Mouse (Mus musculus): Measurements from ENCODE around the gene Ypel3. TPM values are rescaled to one million over a fixed set of nuclear protein-coding genes. Genes with fewer than 3 reads are reported as not detected.

Ypel3 gene
- polyA plus RNA-seq, 1 experiment from 2014 or later, result 144 TPM

GRCm38 (mm10) chr7:126754866-126755265 lies 21.9 kb upstream of the Ypel3 start:
- Histone ChIP-seq H3K4me1 (peaks cover 10% of the 10 kb centered on the region; the same call in 1 of the 2 replicates), H3K9ac (no peak overlapping the region), H3K27ac (no peak overlapping the region), H3K4me3 (no peak overlapping the region), H3K36me3 (no peaks in the 10 kb centered on the region), H3K9me3 (replicated peaks) (no peaks in the 10 kb centered on the region), H3K4me2 (replicated peaks) (peak overlapping the region; percentile 29), H3K27me3 (no peaks in the 10 kb centered on the region)
- ATAC-seq (ENCODE audit: low FRiP score), result no peak
- 1% methylated on average over 9 of the region's 9 CpGs for WGBS

- H3K27me3 ChIP-seq, result no peaks in the 10 kb centered on the region
- peaks cover 40% of the 10 kb centered on the region for H3K4me1 ChIP-seq
- ATAC-seq (ENCODE audit: low FRiP score), result peak; percentile 5; the same call in 1 of the 2 replicates
- WGBS, result 62% methylated on average over 7 of the region's 7 CpGs
- H3K27ac ChIP-seq, result no peak overlapping the region
- H3K9ac ChIP-seq, result no peak overlapping the region
- H3K4me3 ChIP-seq, result no peak overlapping the region
- peaks cover 7% of the 10 kb centered on the region for H3K36me3 ChIP-seq
- no peaks in the 10 kb centered on the region for H3K9me3 ChIP-seq (replicated peaks)
- no peak overlapping the region for H3K4me2 ChIP-seq (replicated peaks)
Measured at GRCm38 (mm10) chr7:126758539-126758938, 18.2 kb upstream of the Ypel3 start.

- H3K4me2 ChIP-seq (replicated peaks), result peak within 1 kb of the TSS; percentile 88
- 3% methylated on average over 24 of the region's 38 CpGs for WGBS
- peak; percentile 55 for ATAC-seq (ENCODE audit: low FRiP score)
- H3K27me3 ChIP-seq, result no peaks in the 10 kb centered on the region
- H3K4me3 ChIP-seq, result peak within 1 kb of the TSS; percentile 74
- H3K4me1 ChIP-seq, result peaks cover 40% of the 10 kb centered on the region
- H3K9ac ChIP-seq, result peak within 1 kb of the TSS; percentile 90
- H3K27ac ChIP-seq, result peak within 1 kb of the TSS; percentile 89
- H3K36me3 ChIP-seq, result peaks cover 13% of the 10 kb centered on the region
- no peaks in the 10 kb centered on the region for H3K9me3 ChIP-seq (replicated peaks)
Measured at GRCm38 (mm10) chr7:126759050-126759671, 17.6 kb upstream of the Ypel3 start, which contains the start of gene Mapk3. TSS of gene Mapk3 (plus strand) at chr7:126759601.

GRCm38 (mm10) chr7:126759672-126760390 lies 16.9 kb upstream of the Ypel3 start:
- peak overlapping the region; percentile 90 for H3K9ac ChIP-seq
- H3K4me3 ChIP-seq, result peak overlapping the region; percentile 74
- peaks cover 20% of the 10 kb centered on the region for H3K36me3 ChIP-seq
- 1% methylated on average over 24 of the region's 24 CpGs for WGBS
- ATAC-seq (ENCODE audit: low FRiP score), result peak; percentile 71
- no peaks in the 10 kb centered on the region for H3K9me3 ChIP-seq (replicated peaks)
- peaks cover 35% of the 10 kb centered on the region for H3K4me1 ChIP-seq
- H3K27me3 ChIP-seq, result no peaks in the 10 kb centered on the region
- H3K27ac ChIP-seq, result peak overlapping the region; percentile 89
- peak overlapping the region; percentile 88 for H3K4me2 ChIP-seq (replicated peaks)

- peak overlapping the region; percentile 88 for H3K4me2 ChIP-seq (replicated peaks)
- peak overlapping the region; percentile 90 for H3K9ac ChIP-seq
- H3K27me3 ChIP-seq, result no peaks in the 10 kb centered on the region
- ATAC-seq (ENCODE audit: low FRiP score), result peak; percentile 7; the same call in 1 of the 2 replicates
- H3K27ac ChIP-seq, result peak overlapping the region; percentile 89
- peaks cover 30% of the 10 kb centered on the region for H3K4me1 ChIP-seq
- 21% methylated on average over 3 of the region's 3 CpGs for WGBS
- no peaks in the 10 kb centered on the region for H3K9me3 ChIP-seq (replicated peaks)
- H3K4me3 ChIP-seq, result peak overlapping the region; percentile 74
- H3K36me3 ChIP-seq, result peaks cover 26% of the 10 kb centered on the region
Measured at GRCm38 (mm10) chr7:126760391-126760802, 16.4 kb upstream of the Ypel3 start.

DNA sequence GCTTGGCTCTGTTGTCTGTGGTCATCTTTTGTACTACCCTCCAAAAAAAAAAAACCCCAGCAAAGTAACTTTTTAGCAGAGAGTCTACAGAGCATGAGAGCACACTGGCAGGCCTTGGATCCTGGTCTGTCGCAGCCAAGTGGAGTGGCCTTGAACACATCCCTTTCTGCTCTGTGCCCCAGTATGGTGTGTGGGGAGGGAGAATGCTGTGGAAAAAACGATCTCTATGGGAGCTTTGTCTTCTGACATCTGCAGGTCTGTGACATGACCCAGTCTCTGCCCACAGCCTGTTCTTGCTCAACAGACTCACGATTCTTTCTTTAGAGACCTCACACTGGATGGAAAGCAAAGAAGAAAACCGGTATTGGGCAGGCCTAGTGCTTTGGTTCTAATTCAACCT lies 15.8 kb upstream of the Ypel3 start:
- Histone ChIP-seq H3K36me3 (peaks cover 31% of the 10 kb centered on the region), H3K27me3 (no peaks in the 10 kb centered on the region), H3K4me1 (peaks cover 30% of the 10 kb centered on the region), H3K4me2 (replicated peaks) (peak overlapping the region; percentile 88), H3K9ac (peak overlapping the region; percentile 90; the same call in 1 of the 2 replicates), H3K4me3 (peak overlapping the region; percentile 74; the same call in 1 of the 2 replicates), H3K9me3 (replicated peaks) (no peaks in the 10 kb centered on the region), H3K27ac (peak overlapping the region; percentile 89; the same call in 1 of the 2 replicates)
- 66% methylated on average over 4 of the region's 4 CpGs for WGBS
- no peak for ATAC-seq (ENCODE audit: low FRiP score)

GRCm38 (mm10) chr7:126761529-126762067 lies 15.2 kb upstream of the Ypel3 start:
- H3K4me1 ChIP-seq, result peaks cover 30% of the 10 kb centered on the region
- H3K27ac ChIP-seq, result peak overlapping the region; percentile 1; the same call in 1 of the 2 replicates
- 80% methylated on average over 6 of the region's 6 CpGs for WGBS
- H3K9me3 ChIP-seq (replicated peaks), result no peaks in the 10 kb centered on the region
- no peaks in the 10 kb centered on the region for H3K27me3 ChIP-seq
- H3K4me3 ChIP-seq, result no peak overlapping the region
- peaks cover 36% of the 10 kb centered on the region for H3K36me3 ChIP-seq
- H3K9ac ChIP-seq, result no peak overlapping the region
- no peak for ATAC-seq (ENCODE audit: low FRiP score)
- H3K4me2 ChIP-seq (replicated peaks), result peak overlapping the region; percentile 88

- Histone ChIP-seq H3K4me3 (no peak overlapping the region), H3K27me3 (no peaks in the 10 kb centered on the region), H3K4me1 (peaks cover 30% of the 10 kb centered on the region), H3K9ac (no peak overlapping the region), H3K27ac (no peak overlapping the region), H3K4me2 (replicated peaks) (peak overlapping the region; percentile 27; the same call in 1 of the 2 replicates), H3K9me3 (replicated peaks) (no peaks in the 10 kb centered on the region), H3K36me3 (peaks cover 46% of the 10 kb centered on the region)
- 71% methylated on average over 17 of the region's 17 CpGs for WGBS
- ATAC-seq (ENCODE audit: low FRiP score), result no peak
Measured at GRCm38 (mm10) chr7:126762471-126763008, 14.2 kb upstream of the Ypel3 start.

DNA sequence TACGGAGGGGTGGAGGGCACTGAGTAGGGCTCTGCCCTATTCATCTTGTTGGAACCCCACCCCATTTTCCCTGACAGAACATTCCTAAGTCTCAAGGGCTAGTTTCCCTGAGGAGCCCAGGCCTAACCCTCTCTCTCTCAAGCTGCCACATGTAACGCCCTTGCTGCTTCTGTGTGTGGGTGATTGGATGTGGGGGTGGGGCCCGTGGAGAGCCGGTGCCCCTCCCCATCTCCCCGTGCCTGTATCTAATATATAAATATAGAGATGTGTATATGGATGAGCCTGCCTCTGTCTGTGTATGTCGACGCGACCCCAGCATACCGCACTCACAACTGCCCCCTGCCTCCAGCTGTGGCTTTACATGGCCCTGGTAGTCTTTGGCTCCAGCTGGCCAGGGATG lies 11.2 kb upstream of the Ypel3 start:
- Histone ChIP-seq H3K9me3 (replicated peaks) (no peaks in the 10 kb centered on the region), H3K4me3 (no peak overlapping the region), H3K4me1 (peaks cover 23% of the 10 kb centered on the region), H3K27me3 (no peaks in the 10 kb centered on the region), H3K36me3 (peaks cover 75% of the 10 kb centered on the region), H3K27ac (no peak overlapping the region), H3K9ac (no peak overlapping the region), H3K4me2 (replicated peaks) (no peak overlapping the region)
- ATAC-seq (ENCODE audit: low FRiP score), result no peak
- 83% methylated on average over 9 of the region's 9 CpGs for WGBS

DNA sequence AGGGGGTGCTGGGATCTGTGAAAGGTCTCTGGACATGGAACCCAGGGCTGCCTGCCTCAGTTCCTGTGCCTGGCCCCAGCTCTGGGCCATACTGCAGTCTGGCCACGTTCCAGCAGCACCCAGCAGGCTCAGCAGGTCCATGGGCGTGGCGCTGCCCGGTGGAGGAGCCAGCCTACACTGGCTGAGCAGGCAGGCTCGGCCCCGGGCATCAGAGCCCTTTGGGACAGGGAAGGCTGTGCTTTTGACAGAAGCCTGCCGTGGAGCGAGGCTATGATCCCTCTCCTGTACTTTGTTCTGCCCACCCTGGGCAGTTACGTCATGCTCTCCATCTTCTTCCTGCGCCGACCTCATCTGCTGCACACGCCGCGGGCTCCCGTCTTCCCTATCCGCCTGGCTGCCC lies 10.6 kb upstream of the Ypel3 start, which contains the start of gene Gdpd3:
Gene Gdpd3, plus strand, starts transcription at position 134 of the 400 bp plus-strand sequence.
- no peak for ATAC-seq (ENCODE audit: low FRiP score)

DNA sequence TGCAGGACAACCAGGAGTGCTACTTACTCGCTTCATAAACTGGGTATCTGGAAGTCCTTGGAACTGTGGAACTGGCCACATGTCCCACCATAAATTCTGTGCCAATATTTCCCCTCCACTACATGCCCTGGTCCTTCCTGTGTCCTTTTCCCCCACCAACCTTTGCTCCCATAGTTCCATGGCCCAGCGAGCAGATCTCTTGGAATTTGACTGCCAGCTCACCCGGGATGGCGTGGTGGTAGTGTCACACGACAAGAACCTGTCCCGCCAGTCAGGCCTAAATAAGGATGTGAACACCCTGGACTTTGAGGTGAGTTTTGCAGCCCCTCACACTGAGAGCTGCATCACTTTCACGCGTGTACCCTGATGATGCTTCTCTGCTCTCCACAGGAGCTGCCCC lies 9.8 kb upstream of the Ypel3 start:
- 92% methylated on average over 8 of the region's 8 CpGs for WGBS
- no peak overlapping the region for H3K4me2 ChIP-seq (replicated peaks)
- no peak overlapping the region for H3K9ac ChIP-seq
- peaks cover 83% of the 10 kb centered on the region for H3K36me3 ChIP-seq
- no peaks in the 10 kb centered on the region for H3K9me3 ChIP-seq (replicated peaks)
- peaks cover 11% of the 10 kb centered on the region for H3K4me1 ChIP-seq
- no peaks in the 10 kb centered on the region for H3K27me3 ChIP-seq
- H3K4me3 ChIP-seq, result no peak overlapping the region
- ATAC-seq (ENCODE audit: low FRiP score), result no peak
- no peak overlapping the region for H3K27ac ChIP-seq

More for the DNA sequence above, 10.6 kb upstream of the Ypel3 start, which contains the start of gene Gdpd3:
- Histone ChIP-seq H3K4me2 (replicated peaks) (no peak within 1 kb of the TSS), H3K9ac (no peak within 1 kb of the TSS), H3K9me3 (replicated peaks) (no peaks in the 10 kb centered on the region), H3K4me3 (no peak within 1 kb of the TSS), H3K27me3 (no peaks in the 10 kb centered on the region), H3K4me1 (peaks cover 17% of the 10 kb centered on the region), H3K27ac (no peak within 1 kb of the TSS), H3K36me3 (peaks cover 82% of the 10 kb centered on the region)
- WGBS, result 94% methylated on average over 16 of the region's 16 CpGs

DNA sequence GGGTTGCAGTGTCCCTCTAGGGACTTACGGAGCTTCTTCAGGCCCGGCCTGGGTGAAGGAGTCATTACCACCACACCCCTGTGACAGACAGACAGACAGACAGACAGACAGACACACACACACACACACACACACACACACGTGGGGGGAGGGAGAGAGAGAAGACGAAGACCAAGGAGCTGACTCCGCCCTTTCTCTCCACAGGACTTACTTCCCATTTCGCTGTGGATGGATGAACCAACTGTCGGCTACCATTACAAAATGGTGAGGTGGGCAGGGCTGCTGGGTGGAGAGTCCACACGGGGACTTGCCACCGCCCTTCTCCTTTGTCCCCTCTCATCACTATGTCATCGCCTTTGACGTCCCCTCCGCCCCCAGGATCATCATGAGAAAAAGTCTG lies 6.0 kb upstream of the Ypel3 start:
- ATAC-seq (ENCODE audit: low FRiP score), result no peak
- Histone ChIP-seq H3K27me3 (no peaks in the 10 kb centered on the region), H3K4me1 (peaks cover 3% of the 10 kb centered on the region), H3K36me3 (peaks cover 59% of the 10 kb centered on the region), H3K4me3 (no peak overlapping the region), H3K27ac (no peak overlapping the region), H3K9ac (no peak overlapping the region), H3K9me3 (replicated peaks) (no peaks in the 10 kb centered on the region), H3K4me2 (replicated peaks) (no peak overlapping the region)
- WGBS, result 77% methylated on average over 12 of the region's 12 CpGs

Measured in hindbrain, embryonic 12.5 days (tissue).